Mouse (Mus musculus) MEL (cell line): ENCODE results near the gene Alx3.

ENCODE experiments used
- CTCF ChIP-seq, 3 experiments: IDR thresholded peaks in 2 of 3; conservative IDR thresholded peaks in 1 of 3; 2 replicates each; pipeline ENCODE4 v1.5.1; 2011 to 2012; ENCODE audit warnings: low read length in 3 of 3, low read depth in 2 of 3, mild to moderate bottlenecking in 2 of 3, improper control_type of control experiment in 1 of 3, inconsistent platforms in 1 of 3, mixed read lengths in 1 of 3, moderate library complexity in 1 of 3; ENCODE audit not compliant: control insufficient read depth in 1 of 3, insufficient read depth in 1 of 3, poor library complexity in 1 of 3, severe bottlenecking in 1 of 3
- GATA1 ChIP-seq: IDR thresholded peaks from 2 replicates; pipeline ENCODE4 v1.6.1; 2011; ENCODE audit warnings: low read depth, low read length, improper control_type of control experiment
- POLR2AphosphoS2 ChIP-seq: IDR thresholded peaks from 2 replicates; pipeline ENCODE4 v1.6.1; 2011; ENCODE audit warnings: low read length, improper control_type of control experiment

DNA sequence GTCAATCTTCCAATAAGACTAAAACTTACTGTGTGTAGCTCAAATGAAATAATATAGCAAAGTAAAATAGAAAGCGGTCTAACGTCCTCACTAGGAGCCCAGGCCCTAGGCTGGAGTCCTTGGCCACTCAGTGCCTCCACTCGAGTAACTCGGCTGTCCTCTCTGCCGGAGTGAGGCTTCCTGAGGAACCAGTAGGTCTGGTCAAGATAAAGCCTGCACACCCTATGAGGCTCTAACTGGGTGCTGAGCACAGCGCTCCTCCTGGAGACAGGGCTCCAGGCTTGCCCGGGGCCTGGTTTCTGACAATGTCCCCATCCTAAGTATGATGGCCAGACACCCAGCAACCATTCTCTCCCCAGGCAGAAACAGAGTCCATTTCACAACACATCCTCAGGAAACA is 27.7 kb downstream of the Alx3 start:
- no peak for TF ChIP-seq POLR2AphosphoS2
- no peak for TF ChIP-seq GATA1
- TF ChIP-seq CTCF (IDR thresholded peaks at IDR 0.05 in 2 of 3, conservative IDR thresholded peaks at IDR 0.05 in 1 of 3; ENCODE audit: control insufficient read depth in 1 of 3, insufficient read depth in 1 of 3, low read depth in 2 of 3, low read length in 3 of 3, poor library complexity in 1 of 3, severe bottlenecking in 1 of 3) = no peak
